ENCODE assay signal across 7 mouse cellular contexts in the genomic region with DNA sequence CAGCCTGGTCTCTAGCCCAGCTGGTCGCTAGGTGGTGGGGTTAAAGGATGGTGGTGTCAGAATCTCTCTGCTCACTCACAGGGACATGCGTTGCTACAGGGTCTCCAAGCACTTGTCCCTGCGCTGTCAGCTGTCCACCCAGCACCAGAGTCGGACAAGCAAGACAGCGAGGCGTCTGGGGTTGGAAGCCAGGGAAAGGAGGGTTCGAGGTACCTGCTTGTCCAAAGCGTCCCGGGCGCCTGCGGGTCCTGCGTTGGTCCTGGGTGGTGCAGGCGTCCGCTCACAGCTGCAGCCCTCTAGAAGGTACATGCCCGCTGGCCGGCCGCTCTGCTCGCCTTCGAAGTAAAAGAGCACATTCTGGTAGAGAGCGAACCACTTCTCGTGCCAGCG. TPM values are rescaled to one million over a fixed set of nuclear protein-coding genes. Genes with fewer than 3 reads are reported as not detected.
DNase-seq lines count a peak whose midpoint lies in the region; ATAC-seq lines count a peak whose summit lies in the region.

No protein-coding gene starts in this region.

- peak overlapping the region; percentile 52 for H3K9ac ChIP-seq in embryonic facial prominence, embryonic 12.5 days
- H3K9ac ChIP-seq in limb, embryonic 13.5 days, result peak overlapping the region; percentile 58; the same call in 1 of the 2 replicates
- peak overlapping the region; percentile 64 for H3K9ac ChIP-seq in neural tube, embryonic 15.5 days (replicated peaks)

- WGBS in embryonic facial prominence, embryonic 12.5 days, result 9% methylated on average over 22 of the region's 22 CpGs
- 13% methylated on average over 22 of the region's 22 CpGs for WGBS in hindbrain, embryonic 10.5 days
- 12% methylated on average over 22 of the region's 22 CpGs for WGBS in limb, embryonic 13.5 days
- 10% methylated on average over 22 of the region's 22 CpGs for WGBS in neural tube, embryonic 15.5 days

- ATAC-seq in embryonic facial prominence, embryonic 12.5 days (ENCODE audit: insufficient number of reproducible peaks, insufficient read depth, low FRiP score, low TSS enrichment), result no peak
- peak; percentile 62; the same call in 1 of the 2 replicates for ATAC-seq in limb, embryonic 13.5 days (ENCODE audit: low FRiP score, low read depth)
- ATAC-seq in neural tube, embryonic 15.5 days (ENCODE audit: low FRiP score), result peak; percentile 55

- H3K4me3 ChIP-seq in embryonic facial prominence, embryonic 12.5 days, result peak overlapping the region; percentile 54
- H3K4me3 ChIP-seq in hindbrain, embryonic 10.5 days, result peak overlapping the region; percentile 65
- peak overlapping the region; percentile 52 for H3K4me3 ChIP-seq in limb, embryonic 13.5 days
- H3K4me3 ChIP-seq in neural tube, embryonic 15.5 days (replicated peaks), result peak overlapping the region; percentile 60

- DNase-seq in ovary, postnatal 36 days (ENCODE audit: low spot score), result peak; percentile 8
- no peak for DNase-seq in ovary, adult 18-20 months (ENCODE audit: low spot score)
- DNase-seq in hindbrain, embryonic 10.5 days (ENCODE audit: low spot score), result peak; percentile 45
- DNase-seq in spleen, adult 12 weeks (ENCODE audit: low spot score), result no peak

- H3K27me3 ChIP-seq in embryonic facial prominence, embryonic 12.5 days, result peaks cover 46% of the 10 kb centered on the region
- H3K27me3 ChIP-seq in hindbrain, embryonic 10.5 days (ENCODE audit: insufficient read depth, poor library complexity, severe bottlenecking), result peaks cover 43% of the 10 kb centered on the region
- H3K27me3 ChIP-seq in limb, embryonic 13.5 days, result peaks cover 57% of the 10 kb centered on the region
- H3K27me3 ChIP-seq in neural tube, embryonic 15.5 days (replicated peaks), result peaks cover 7% of the 10 kb centered on the region; the same call in 1 of the 2 replicates

- H3K27ac ChIP-seq in embryonic facial prominence, embryonic 12.5 days, result no peak overlapping the region
- no peak overlapping the region for H3K27ac ChIP-seq in hindbrain, embryonic 10.5 days
- no peak overlapping the region for H3K27ac ChIP-seq in limb, embryonic 13.5 days
- peak overlapping the region; percentile 39; the same call in 1 of the 2 replicates for H3K27ac ChIP-seq in neural tube, embryonic 15.5 days (replicated peaks)

- peaks cover 9% of the 10 kb centered on the region; the same call in 1 of the 2 replicates for H3K4me1 ChIP-seq in embryonic facial prominence, embryonic 12.5 days
- H3K4me1 ChIP-seq in hindbrain, embryonic 10.5 days (replicated peaks), result peaks cover 12% of the 10 kb centered on the region
- peaks cover 11% of the 10 kb centered on the region; the same call in 1 of the 2 replicates for H3K4me1 ChIP-seq in limb, embryonic 13.5 days
- peaks cover 12% of the 10 kb centered on the region for H3K4me1 ChIP-seq in neural tube, embryonic 15.5 days

- peak overlapping the region; percentile 98 for H3K4me2 ChIP-seq in embryonic facial prominence, embryonic 12.5 days (replicated peaks)
- peak overlapping the region; percentile 94 for H3K4me2 ChIP-seq in limb, embryonic 13.5 days (replicated peaks)
- H3K4me2 ChIP-seq in neural tube, embryonic 15.5 days, result peak overlapping the region; percentile 93

- no peaks in the 10 kb centered on the region for H3K9me3 ChIP-seq in embryonic facial prominence, embryonic 12.5 days
- H3K9me3 ChIP-seq in hindbrain, embryonic 10.5 days, result no peaks in the 10 kb centered on the region
- H3K9me3 ChIP-seq in limb, embryonic 13.5 days, result no peaks in the 10 kb centered on the region
- no peaks in the 10 kb centered on the region for H3K9me3 ChIP-seq in neural tube, embryonic 15.5 days (replicated peaks)

- H3K36me3 ChIP-seq in embryonic facial prominence, embryonic 12.5 days, result no peaks in the 10 kb centered on the region
- H3K36me3 ChIP-seq in hindbrain, embryonic 10.5 days, result no peaks in the 10 kb centered on the region
- no peaks in the 10 kb centered on the region for H3K36me3 ChIP-seq in limb, embryonic 13.5 days
- no peaks in the 10 kb centered on the region for H3K36me3 ChIP-seq in neural tube, embryonic 15.5 days

RNA-seq across cellular contexts. Expression of a gene that starts 0.5 kb away (rescaled TPM):
- polyA plus RNA-seq in embryonic facial prominence, embryonic 12.5 days (2016; fragmentation: Nextera tagmentation; extraction: Ambion mirVana), result 0.31 and 0.49 TPM in 2 replicates
- polyA plus RNA-seq in hindbrain, embryonic 10.5 days (2016; fragmentation: Nextera tagmentation; extraction: Ambion mirVana), result not detected in 2 replicates
- 0.19 and 0.31 TPM in 2 replicates for polyA plus RNA-seq in limb, embryonic 13.5 days (2015; fragmentation: Nextera tagmentation; extraction: Ambion mirVana)
- 7.5 and 8.0 TPM in 2 replicates for polyA plus RNA-seq in neural tube, embryonic 15.5 days (2015; fragmentation: Nextera tagmentation; extraction: Ambion mirVana)

Comparison
In these comparisons a context has a peak if more than half of its experiments do, and no peak if none do; other contexts are left out.
1. DNase-seq: peak in ovary, postnatal 36 days (single experiment) and hindbrain, embryonic 10.5 days (single experiment); none in ovary, adult 18-20 months (single experiment) and spleen, adult 12 weeks (single experiment).
2. Peak in every context shown above with its lines, with median percentiles within 50 percentile points of each other: H3K4me2 ChIP-seq, H3K4me3 ChIP-seq and H3K9ac ChIP-seq.